Mouse (Mus musculus) thymus, postnatal 10 days (tissue): ENCODE measurements around the gene Capns1.

Experiments used
- DNase-seq, 2 experiments: peaks; one replicate each; pipeline ENCODE4 v3.0.0; 2021; ENCODE audit warnings: low spot score in 2 of 2

The Capns1 gene

GRCm38 (mm10) chr7:30170283-30170951 lies 28.2 kb downstream of the Capns1 start:
- no peak for DNase-seq

GRCm38 (mm10) chr7:30169583-30170282 lies 28.9 kb downstream of the Capns1 start, which contains the start of gene Zfp146:
Zfp146 (minus strand) TSS chr7:30169750.
- peak; percentile 82 for DNase-seq

- no peak for DNase-seq
Measured at GRCm38 (mm10) chr7:30168914-30169582, 29.6 kb downstream of the Capns1 start.

GRCm38 (mm10) chr7:30164745-30165144 lies 33.9 kb downstream of the Capns1 start:
- no peak for DNase-seq

GRCm38 (mm10) chr7:30163113-30163512 lies 35.5 kb downstream of the Capns1 start:
- no peak for DNase-seq

GRCm38 (mm10) chr7:30155507-30155906 lies 43.1 kb downstream of the Capns1 start:
- no peak for DNase-seq

GRCm38 (mm10) chr7:30154040-30154439 lies 44.6 kb downstream of the Capns1 start:
- DNase-seq, result no peak

- DNase-seq, result no peak
Measured at GRCm38 (mm10) chr7:30147011-30147410, 51.6 kb downstream of the Capns1 start.

GRCm38 (mm10) chr7:30143555-30144209 lies 54.9 kb downstream of the Capns1 start:
- DNase-seq, result peak; percentile 46 to 57

- no peak for DNase-seq
Measured at GRCm38 (mm10) chr7:30143170-30143554, 55.4 kb downstream of the Capns1 start.
